Mouse (Mus musculus): ENCODE results near the gene Atg101.
A peak's percentile ranks its signal among the peaks of the same experiment; 100 is the strongest.

The Atg101 gene

GRCm38 (mm10) chr15:101333165-101333564, 49.1 kb downstream of the Atg101 start:
- DNase-seq (ENCODE audit: low spot score): no peak

- DNase-seq (ENCODE audit: low spot score): no peak
These were observed 49.6 kb downstream of the Atg101 start for GRCm38 (mm10) chr15:101333648-101334047.

- no peak for DNase-seq (ENCODE audit: low spot score)
These were observed 52.6 kb downstream of the Atg101 start for GRCm38 (mm10) chr15:101336474-101337174.

GRCm38 (mm10) chr15:101338359-101338758, 54.3 kb downstream of the Atg101 start:
- DNase-seq (ENCODE audit: low spot score): no peak

GRCm38 (mm10) chr15:101339537-101339936, 55.5 kb downstream of the Atg101 start:
- DNase-seq (ENCODE audit: low spot score): peak; percentile 66

Measured in yolk sac, embryonic 10.5 days (tissue).